Mouse (Mus musculus): ENCODE data around the gene Ube2j2.

Ube2j2 gene

DNA sequence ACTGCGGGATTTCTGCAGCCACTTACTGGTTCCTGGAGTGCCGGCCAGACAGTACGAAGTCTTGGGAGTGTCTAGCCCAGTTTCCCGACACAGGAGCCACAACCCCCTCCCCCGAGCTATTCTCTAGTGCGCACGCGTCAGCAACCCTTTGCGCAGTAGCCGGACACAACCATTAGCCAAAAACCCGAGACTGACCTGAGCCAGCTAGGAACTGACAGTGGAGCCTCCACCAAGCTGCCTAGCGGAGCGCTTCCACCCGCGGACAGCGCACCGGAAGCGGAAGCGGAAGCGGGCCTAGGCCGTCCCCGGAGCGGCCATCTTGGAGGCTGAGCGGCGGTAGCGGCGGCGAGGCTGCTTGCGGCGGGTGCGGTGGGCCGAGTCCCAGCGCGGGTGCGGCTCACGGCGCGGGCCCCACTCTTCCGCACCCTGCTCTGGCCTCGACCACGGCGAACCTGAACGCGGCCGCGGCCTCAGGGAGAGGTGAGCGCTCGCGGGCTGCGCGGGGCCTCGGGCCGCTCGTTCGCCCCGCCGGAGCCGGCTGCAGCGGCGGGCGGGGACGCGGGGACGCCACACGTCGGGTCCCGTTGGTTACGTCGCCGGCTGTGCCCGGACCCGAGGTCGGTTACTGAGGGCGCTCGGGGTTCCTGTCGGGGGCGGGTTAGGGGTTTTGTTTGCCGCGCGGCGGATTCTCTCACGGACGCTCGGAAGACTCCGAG, at the start of gene Ube2j2:
Gene Ube2j2 (plus strand): TSS at position 298 of the 716 bp plus-strand sequence.
- peak; percentile 94 to 96 for DNase-seq (ENCODE audit: low spot score in 2 of 2)

- peak; percentile 75 to 76 for DNase-seq (ENCODE audit: low spot score in 2 of 2)
Observed at GRCm38 (mm10) chr4:155894311-155894881, 49.2 kb upstream of the Ube2j2 start.

DNA sequence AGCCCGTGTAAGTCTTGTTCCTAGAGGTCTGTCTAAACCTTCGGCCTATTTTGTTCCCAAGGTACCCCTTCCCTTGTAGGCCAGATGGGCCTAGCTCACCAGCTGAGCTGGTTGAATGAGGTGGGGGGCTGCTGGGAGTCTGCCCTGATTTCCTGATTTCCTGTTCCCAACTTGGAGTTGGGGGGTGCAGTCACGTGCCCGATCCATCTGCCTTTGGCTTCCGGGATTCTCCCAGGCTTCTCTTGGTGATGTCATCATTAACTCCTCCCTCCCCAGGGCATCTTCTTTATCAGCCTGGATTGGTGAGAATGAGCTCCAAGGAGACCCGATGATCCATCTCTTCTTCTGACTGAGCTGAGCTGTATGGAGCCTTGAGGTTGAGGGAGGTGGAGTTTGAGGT, 48.4 kb upstream of the Ube2j2 start:
- peak; percentile 40 to 70 for DNase-seq (ENCODE audit: low spot score in 2 of 2)

GRCm38 (mm10) chr4:155895826-155896225, 47.8 kb upstream of the Ube2j2 start:
- peak; percentile 16 to 50 for DNase-seq (ENCODE audit: low spot score in 2 of 2)

GRCm38 (mm10) chr4:155896461-155896860, 47.2 kb upstream of the Ube2j2 start:
- DNase-seq (ENCODE audit: low spot score in 2 of 2): peak in 1 of 2 experiments; percentile 49

DNA sequence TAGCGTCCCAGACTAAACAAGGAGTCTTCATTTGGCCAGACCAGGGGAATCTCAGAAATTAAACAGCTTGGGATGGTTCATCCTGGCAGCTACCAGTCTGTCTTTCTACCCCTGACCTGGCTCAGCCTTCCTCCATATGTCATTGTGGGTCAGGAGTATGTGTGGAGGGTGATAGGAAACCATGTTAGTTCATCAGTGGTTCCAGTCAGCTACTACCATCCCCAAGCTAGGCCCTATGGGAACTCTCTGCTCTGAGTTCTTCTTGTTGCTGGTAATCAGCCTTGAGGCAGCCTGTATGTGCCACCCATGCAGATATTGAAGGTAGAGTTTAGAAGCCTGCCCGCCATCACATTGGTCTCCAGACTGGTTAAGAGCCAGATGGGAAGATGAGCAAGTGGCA, 45.3 kb upstream of the Ube2j2 start:
- DNase-seq (ENCODE audit: low spot score in 2 of 2): no peak

DNA sequence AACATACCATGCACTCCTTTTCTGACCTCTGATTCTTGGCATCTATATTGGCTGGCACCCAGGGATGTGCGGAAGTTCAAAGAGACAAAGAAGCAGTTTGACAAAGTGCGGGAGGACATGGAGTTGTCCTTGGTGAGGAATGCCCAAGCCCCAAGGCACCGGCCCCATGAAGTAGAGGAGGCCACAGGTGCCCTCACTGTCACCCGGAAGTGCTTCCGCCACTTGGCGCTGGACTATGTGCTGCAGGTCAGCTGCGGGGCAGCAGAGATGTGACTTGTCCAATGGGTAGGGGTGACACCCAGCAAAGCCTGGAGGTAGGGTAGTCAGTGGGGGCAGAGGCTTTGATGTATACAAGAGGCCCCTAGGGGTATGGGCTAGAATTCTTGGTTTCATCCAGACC, 44.3 kb upstream of the Ube2j2 start:
- DNase-seq (ENCODE audit: low spot score in 2 of 2): peak in 1 of 2 experiments; percentile 57

- DNase-seq (ENCODE audit: low spot score in 2 of 2): peak in 1 of 2 experiments; percentile 17
Observed at GRCm38 (mm10) chr4:155901205-155901604, 42.4 kb upstream of the Ube2j2 start.

- peak; percentile 14 to 56 for DNase-seq (ENCODE audit: low spot score in 2 of 2)
Observed at GRCm38 (mm10) chr4:155903246-155903645, 40.4 kb upstream of the Ube2j2 start.

DNA sequence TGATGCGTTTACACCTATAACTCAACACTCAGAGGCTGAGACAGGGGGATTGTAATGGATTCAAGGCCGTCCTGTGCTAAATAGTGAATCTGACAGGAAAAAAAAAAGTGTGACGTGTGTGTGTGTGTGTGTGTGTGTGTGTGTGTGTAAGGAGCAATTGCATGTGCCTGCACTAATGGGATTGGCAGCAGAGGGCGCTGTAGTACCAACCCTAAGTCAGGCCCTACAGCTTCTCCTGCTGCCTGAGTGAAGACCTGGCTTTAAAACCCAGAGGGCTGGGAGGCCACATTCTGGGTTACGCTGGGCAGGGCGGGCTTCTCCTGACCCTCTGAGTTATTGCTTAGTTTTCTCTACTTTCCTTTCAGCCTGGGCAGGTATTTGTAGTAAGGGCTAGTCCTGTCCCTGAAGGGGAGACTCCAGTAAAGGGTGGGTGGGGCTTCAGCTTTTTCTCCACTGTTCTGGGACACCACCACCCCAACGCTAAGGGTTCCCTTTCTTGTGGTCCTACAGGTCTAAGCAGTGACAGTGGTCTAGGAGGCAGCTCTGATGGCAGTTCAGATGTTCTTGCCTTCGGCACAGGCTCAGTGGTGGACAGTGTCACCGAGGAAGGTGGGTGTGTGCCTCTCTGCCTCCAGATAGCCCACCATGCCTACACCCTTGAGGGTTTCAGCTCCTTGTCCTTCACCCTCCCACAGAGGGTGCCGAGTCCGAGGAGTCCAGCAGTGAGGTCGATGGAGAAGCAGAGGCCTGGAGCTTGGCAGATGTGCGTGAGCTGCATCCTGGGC, 39.1 kb upstream of the Ube2j2 start:
- peak in 1 of 2 experiments; percentile 60 for DNase-seq (ENCODE audit: low spot score in 2 of 2)

DNA sequence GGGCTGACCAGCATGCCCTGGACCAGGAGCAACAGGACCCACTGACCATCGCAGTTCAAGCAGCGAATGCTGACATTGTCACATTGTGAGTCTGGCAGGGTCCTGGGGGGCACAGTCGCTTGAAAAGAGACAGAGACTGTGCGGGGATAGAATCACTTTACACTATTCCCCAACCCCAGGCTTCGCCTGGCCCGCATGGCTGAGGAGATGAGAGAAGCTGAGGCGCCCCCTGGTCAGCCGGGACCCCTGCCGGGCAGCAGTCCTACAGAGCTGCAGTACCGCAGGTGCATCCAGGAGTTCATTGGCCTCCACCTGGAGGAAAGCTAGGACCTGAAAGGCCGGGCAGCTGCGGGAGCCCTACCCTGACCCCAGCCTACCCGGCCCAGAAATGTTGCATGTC, 38.0 kb upstream of the Ube2j2 start:
- peak in 1 of 2 experiments; percentile 58 for DNase-seq (ENCODE audit: low spot score in 2 of 2)

DNA sequence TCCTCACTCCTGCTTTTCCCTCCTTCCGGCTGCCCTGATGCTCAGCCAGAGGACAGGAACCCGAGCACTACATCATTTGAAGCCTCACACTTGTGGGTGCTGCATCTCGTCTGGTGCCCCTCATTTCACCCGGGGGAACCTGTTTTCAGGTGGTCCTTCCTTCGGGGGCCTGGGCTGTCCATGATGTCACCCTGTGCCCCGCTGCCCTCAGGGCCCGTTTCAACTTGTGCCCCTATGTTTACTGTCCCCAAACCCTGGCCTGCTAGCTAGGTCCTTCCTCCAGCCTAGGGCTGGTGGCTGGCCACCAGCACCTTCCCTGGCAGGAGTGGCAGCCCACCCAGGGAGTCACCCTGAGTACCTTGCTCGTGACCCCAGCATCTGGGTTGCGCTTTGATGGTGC, 37.5 kb upstream of the Ube2j2 start:
- peak in 1 of 2 experiments; percentile 55 for DNase-seq (ENCODE audit: low spot score in 2 of 2)

DNA sequence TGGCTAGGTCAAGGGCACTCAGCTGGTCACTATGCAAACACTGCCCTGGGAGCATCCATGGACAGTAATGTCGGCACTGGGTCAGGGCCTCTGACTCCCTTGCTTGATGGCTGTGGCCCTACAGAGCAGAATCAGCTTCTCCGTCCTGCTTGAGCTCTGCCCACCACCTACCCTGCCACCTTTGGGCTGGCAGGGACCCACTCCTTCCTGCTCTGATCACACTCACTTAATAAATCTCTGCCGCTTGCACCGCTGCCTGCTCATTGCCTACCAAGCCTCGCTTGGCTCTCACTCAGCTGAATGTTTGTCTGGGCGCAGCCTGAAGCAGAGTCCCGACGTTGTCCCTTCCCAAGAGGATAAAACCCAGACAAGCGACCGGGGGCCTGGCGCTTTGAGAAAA, 36.6 kb upstream of the Ube2j2 start:
- peak in 1 of 2 experiments; percentile 55 for DNase-seq (ENCODE audit: low spot score in 2 of 2)

DNA sequence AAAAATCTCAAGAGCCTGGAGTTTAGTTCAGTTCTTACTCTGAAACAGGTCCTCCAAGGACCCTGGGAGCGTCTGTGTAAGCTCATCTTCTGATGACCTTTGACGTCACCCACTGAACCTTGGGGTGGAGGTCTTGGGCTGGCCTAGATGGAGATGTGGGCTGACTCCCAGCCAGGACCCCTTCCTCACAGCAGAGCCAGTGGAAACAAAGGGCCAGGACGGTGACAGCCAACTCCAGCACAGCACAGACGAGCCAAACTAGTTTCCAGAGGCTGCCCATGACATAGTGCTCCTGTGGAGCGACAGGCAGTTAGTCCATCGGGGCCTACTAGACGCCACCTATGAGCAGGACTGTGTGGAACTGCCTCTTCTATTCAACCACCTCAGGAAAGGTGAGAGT, 35.4 kb upstream of the Ube2j2 start:
- no peak for DNase-seq (ENCODE audit: low spot score in 2 of 2)

DNA sequence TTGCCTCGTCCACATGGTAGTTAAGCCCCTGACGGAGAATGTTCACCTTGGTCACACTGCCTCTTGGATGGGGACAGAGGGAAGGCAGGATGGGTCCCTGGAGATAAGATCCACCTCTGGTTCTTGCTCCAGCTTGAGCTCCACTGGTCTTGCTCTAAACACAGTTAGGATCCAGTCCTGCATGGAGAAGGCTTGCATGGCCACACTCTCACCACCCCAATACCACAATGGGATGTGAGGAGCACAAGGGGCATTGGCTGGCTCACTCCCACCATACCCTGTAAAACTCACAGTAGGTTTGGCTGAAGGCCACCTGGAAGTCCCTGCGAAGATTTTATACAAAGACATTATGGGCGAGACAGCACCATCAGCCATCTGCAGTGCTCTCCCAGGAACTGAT, 34.9 kb upstream of the Ube2j2 start:
- DNase-seq (ENCODE audit: low spot score in 2 of 2): no peak

DNA sequence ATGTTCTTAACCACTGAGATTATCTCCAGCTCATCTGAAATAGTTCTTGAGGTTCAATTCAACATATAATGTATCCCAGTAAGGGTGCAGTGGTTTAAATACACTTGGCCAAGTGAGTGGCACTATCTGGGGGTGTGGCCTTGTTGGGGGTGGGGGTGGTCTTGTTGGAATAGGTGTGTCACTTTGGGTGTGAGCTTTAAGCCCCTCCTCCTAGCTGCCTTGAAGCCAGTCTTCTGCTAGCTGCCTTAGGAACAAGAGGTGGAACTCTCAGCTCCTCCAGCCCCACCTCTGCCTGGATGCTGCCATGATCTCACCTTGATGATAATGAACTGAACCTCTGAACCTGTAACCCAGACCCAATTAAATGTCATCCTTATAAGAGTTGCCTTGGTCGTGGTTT, 11.6 kb upstream of the Ube2j2 start:
- no peak for DNase-seq (ENCODE audit: low spot score in 2 of 2)

DNA sequence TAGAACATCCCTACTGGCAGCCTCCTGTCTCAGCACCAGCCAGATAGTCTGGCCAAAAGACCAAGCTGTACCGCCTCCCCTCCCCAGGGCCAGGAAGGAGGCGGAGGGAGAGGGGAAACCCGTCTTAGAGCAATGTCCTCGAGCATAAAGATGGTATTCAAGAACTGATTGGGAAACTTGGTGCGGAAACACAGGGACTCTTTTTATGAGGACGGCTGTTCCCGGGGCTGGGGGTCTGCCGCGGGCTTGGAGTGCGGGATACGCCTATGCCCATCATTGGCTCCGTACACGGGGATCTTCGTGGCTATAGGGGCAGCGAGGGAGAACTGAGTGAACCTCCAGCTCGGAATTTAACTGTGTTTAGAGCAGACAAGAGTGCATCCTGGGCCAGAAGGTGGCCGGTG, 580 bp upstream of the Ube2j2 start:
- peak in 1 of 2 experiments; percentile 62 for DNase-seq (ENCODE audit: low spot score in 2 of 2)

GRCm38 (mm10) chr4:155944271-155944670, 640 bp downstream of the Ube2j2 start:
- no peak for DNase-seq (ENCODE audit: low spot score in 2 of 2)

DNA sequence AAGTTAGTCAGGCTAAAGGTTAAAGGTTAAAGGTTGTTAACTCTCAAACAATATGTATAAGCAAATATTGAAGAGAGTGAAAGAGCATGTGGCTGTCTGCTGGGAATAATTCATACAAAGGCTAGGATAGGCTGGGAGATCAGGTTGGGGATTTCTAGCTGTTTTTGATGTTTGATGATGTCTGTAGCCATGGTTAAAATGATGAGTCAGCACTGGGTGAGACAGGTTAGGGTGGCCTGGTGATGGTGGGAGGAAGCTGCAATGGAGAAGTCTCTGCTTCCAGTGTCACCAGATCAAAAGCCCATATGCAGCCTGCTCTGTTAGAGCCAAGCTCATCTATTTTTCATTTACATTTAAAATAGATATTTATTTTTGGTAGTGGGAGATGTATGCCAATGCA, 3.5 kb downstream of the Ube2j2 start:
- no peak for DNase-seq (ENCODE audit: low spot score in 2 of 2)

- no peak for DNase-seq (ENCODE audit: low spot score in 2 of 2)
Observed at GRCm38 (mm10) chr4:155955491-155955890, 11.9 kb downstream of the Ube2j2 start.

DNA sequence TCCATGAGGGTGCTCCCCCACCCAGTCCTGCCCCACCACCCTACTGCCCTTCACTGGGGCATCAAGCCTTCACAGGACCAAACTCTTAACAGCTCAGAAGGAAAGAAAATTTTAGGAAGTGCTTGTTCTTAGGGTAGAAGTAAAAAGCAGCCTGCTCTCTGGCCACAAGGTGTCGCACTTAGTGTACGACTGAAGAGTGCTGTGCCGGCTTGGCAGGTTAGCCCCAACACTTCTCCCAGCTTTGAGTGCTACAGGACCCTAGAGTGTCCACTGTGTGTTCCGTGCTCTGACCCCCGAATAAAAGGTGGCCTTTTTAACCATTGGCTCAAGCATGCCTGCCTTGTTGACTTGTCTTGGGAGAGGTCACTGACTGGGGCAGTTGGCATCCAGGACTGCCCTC, 15.6 kb downstream of the Ube2j2 start:
- peak; percentile 61 to 74 for DNase-seq (ENCODE audit: low spot score in 2 of 2)

- DNase-seq (ENCODE audit: low spot score in 2 of 2): peak in 1 of 2 experiments; percentile 34
Observed at GRCm38 (mm10) chr4:155962167-155962971, 18.7 kb downstream of the Ube2j2 start, which contains the start of gene C1qtnf12. C1qtnf12 (plus strand) TSS chr4:155962318.
